ENCODE assay signal across 27 mouse cellular contexts in genomic region chr17:74449776-74450175, GRCm38 (mm10).
"Had no signal": no experiment of that assay in that cellular context is flagged by ENCODE, and none has a peak within 500 bp of the region (broad histone marks: within the 10 kb centered on the region; RNA-seq: fewer than 3 reads in every experiment).

No protein-coding gene starts in this region.

- H3K27ac ChIP-seq: gastrocnemius, adult 2 months; heart, adult 2 months; heart, embryonic 13.5 days; heart, embryonic 15.5 days; hindbrain, embryonic 10.5 days; hindbrain, embryonic 13.5 days; intestine, embryonic 15.5 days; layer of hippocampus, adult 2 months; left cerebral cortex, adult 2 months; limb, embryonic 13.5 days; liver, embryonic 13.5 days; liver, embryonic 15.5 days had no signal

- H3K4me2 ChIP-seq: heart, embryonic 11.5 days; heart, embryonic 13.5 days; heart, embryonic 15.5 days; hindbrain, embryonic 13.5 days; intestine, embryonic 15.5 days; limb, embryonic 13.5 days; liver, embryonic 11.5 days; liver, embryonic 13.5 days; liver, embryonic 15.5 days had no signal

- H3K9ac ChIP-seq: heart, embryonic 13.5 days; heart, embryonic 15.5 days; hindbrain, embryonic 13.5 days; intestine, embryonic 15.5 days; limb, embryonic 13.5 days; liver, embryonic 13.5 days; liver, embryonic 15.5 days had no signal

- ATAC-seq: hindbrain, embryonic 16.5 days; inflammation-experienced regulatory T-cells, adult 6 months; intestine, embryonic 15.5 days; intestine, postnatal 0 days had no signal

- H3K36me3 ChIP-seq: heart, embryonic 13.5 days; heart, embryonic 15.5 days; hindbrain, embryonic 10.5 days; hindbrain, embryonic 13.5 days; intestine, embryonic 15.5 days; limb, embryonic 13.5 days; liver, embryonic 13.5 days; liver, embryonic 15.5 days had no signal

- H3K4me1 ChIP-seq: heart, embryonic 13.5 days; heart, embryonic 15.5 days; hindbrain, embryonic 10.5 days; hindbrain, embryonic 13.5 days; intestine, embryonic 15.5 days; limb, embryonic 13.5 days; liver, embryonic 13.5 days; liver, embryonic 15.5 days had no signal

- H3K27me3 ChIP-seq: heart, embryonic 13.5 days; heart, embryonic 15.5 days; hindbrain, embryonic 13.5 days; intestine, embryonic 15.5 days; limb, embryonic 13.5 days; liver, embryonic 13.5 days; liver, embryonic 15.5 days had no signal

- H3K9me3 ChIP-seq: heart, embryonic 13.5 days; heart, embryonic 15.5 days; hindbrain, embryonic 10.5 days; hindbrain, embryonic 13.5 days; intestine, embryonic 15.5 days; limb, embryonic 13.5 days; liver, embryonic 13.5 days; liver, embryonic 15.5 days had no signal

- H3K4me3 ChIP-seq: gastrocnemius, adult 2 months; heart, adult 2 months; heart, embryonic 13.5 days; heart, embryonic 15.5 days; hindbrain, embryonic 10.5 days; hindbrain, embryonic 13.5 days; intestine, embryonic 15.5 days; layer of hippocampus, adult 2 months; left cerebral cortex, adult 2 months; limb, embryonic 13.5 days; liver, embryonic 13.5 days; liver, embryonic 15.5 days had no signal

- DNase-seq: gastrocnemius, adult 2 months; gastrocnemius, postnatal 10 days; gastrocnemius, postnatal 25 days; heart, adult 2 months; heart, postnatal 14 days; heart, postnatal 4 days; kidney, adult 18-20 months; kidney, adult 8-10 months; kidney, postnatal 10 days; kidney, postnatal 25 days; kidney, postnatal 4 days; liver; liver, embryonic 13.5 days had no signal
